Mouse (Mus musculus): Measurements from ENCODE around the gene Itga8.

DNA sequence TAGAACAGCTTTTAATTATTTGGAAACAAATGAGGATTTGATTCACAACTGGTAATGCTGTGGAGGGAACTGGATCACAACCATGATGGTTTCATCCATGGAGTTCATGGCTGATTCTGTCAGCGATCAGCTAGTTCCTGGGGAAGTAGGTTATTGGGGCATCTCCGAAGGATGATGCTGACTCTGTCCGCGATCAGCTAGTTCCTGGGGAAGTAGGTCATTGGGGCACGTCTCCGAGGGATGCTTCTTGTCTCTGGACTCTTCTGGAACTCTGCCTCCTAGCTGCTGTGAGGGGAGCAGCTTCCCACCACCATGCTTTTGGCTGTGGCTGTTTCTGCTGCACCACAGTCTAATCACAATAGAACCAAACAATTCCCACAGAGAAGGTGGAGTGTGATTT, 12.3 kb upstream of the Itga8 start:
- no peak for TF ChIP-seq POLR2A (IDR thresholded peaks at IDR 0.05; ENCODE audit: borderline replicate concordance, insufficient read depth, low read length)
- no peak for TF ChIP-seq CTCF (IDR thresholded peaks at IDR 0.05; ENCODE audit: borderline replicate concordance, insufficient read depth, low read depth, low read length)

Measured in cerebellum, adult 2 months (tissue).